ENCODE assay signal across 16 mouse cellular contexts in genomic region chr9:22748617-22749016, GRCm38 (mm10).
DNase-seq lines count a peak whose midpoint lies in the region; ATAC-seq lines count a peak whose summit lies in the region.
"Had no signal": no experiment of that assay in that cellular context is flagged by ENCODE, and none has a peak within 500 bp of the region (broad histone marks: within the 10 kb centered on the region; RNA-seq: fewer than 3 reads in every experiment).

No protein-coding gene starts in this region.

- H3K27ac ChIP-seq in heart, embryonic 11.5 days (ENCODE audit: low read depth, low read length): no peak overlapping the region
- H3K27ac ChIP-seq in hindbrain, embryonic 11.5 days (ENCODE audit: low read depth, low read length): no peak overlapping the region
- no peak overlapping the region for H3K27ac ChIP-seq in kidney, embryonic 16.5 days (ENCODE audit: low read length)
- H3K27ac ChIP-seq: hindbrain, embryonic 12.5 days; intestine, embryonic 15.5 days; limb, embryonic 15.5 days; macrophage; midbrain, embryonic 15.5 days had no signal

- no peaks in the 10 kb centered on the region for H3K27me3 ChIP-seq in heart, embryonic 11.5 days (ENCODE audit: control insufficient read depth, insufficient read depth, low read length)
- no peaks in the 10 kb centered on the region for H3K27me3 ChIP-seq in hindbrain, embryonic 11.5 days (ENCODE audit: control insufficient read depth, insufficient read depth, low read length)
- H3K27me3 ChIP-seq in kidney, embryonic 16.5 days (ENCODE audit: insufficient read depth, low read length): no peaks in the 10 kb centered on the region
- H3K27me3 ChIP-seq: hindbrain, embryonic 12.5 days; intestine, embryonic 15.5 days; limb, embryonic 15.5 days; midbrain, embryonic 15.5 days had no signal

- H3K9ac ChIP-seq in heart, embryonic 11.5 days (ENCODE audit: low read depth, low read length): no peak overlapping the region
- H3K9ac ChIP-seq in hindbrain, embryonic 11.5 days (ENCODE audit: low read depth, low read length): no peak overlapping the region
- no peak overlapping the region for H3K9ac ChIP-seq in kidney, embryonic 16.5 days (replicated peaks; ENCODE audit: low read length)
- H3K9ac ChIP-seq: hindbrain, embryonic 12.5 days; intestine, embryonic 15.5 days; limb, embryonic 15.5 days; midbrain, embryonic 15.5 days had no signal

- intact Hi-C loops in heart, postnatal 10 days (cut with DNase I): no loop called here

- ATAC-seq in heart, embryonic 11.5 days (replicated peaks; ENCODE audit: insufficient number of reproducible peaks, low FRiP score, low TSS enrichment): no peak
- no peak for ATAC-seq in hindbrain, embryonic 11.5 days (ENCODE audit: low FRiP score)
- no peak for ATAC-seq in kidney, embryonic 16.5 days (ENCODE audit: low FRiP score, low TSS enrichment)
- ATAC-seq: intestine, embryonic 15.5 days; midbrain, embryonic 15.5 days had no signal

- H3K4me3 ChIP-seq in heart, embryonic 11.5 days (ENCODE audit: low read depth, low read length): no peak overlapping the region
- H3K4me3 ChIP-seq in hindbrain, embryonic 11.5 days (ENCODE audit: low read depth, low read length): no peak overlapping the region
- H3K4me3 ChIP-seq in kidney, embryonic 16.5 days (ENCODE audit: low read length): no peak overlapping the region
- H3K4me3 ChIP-seq: hindbrain, embryonic 12.5 days; intestine, embryonic 15.5 days; limb, embryonic 15.5 days; midbrain, embryonic 15.5 days had no signal

- no peak overlapping the region for H3K4me2 ChIP-seq in heart, embryonic 11.5 days
- no peak overlapping the region for H3K4me2 ChIP-seq in hindbrain, embryonic 11.5 days (replicated peaks; ENCODE audit: low read depth, low read length)
- H3K4me2 ChIP-seq in kidney, embryonic 16.5 days (replicated peaks; ENCODE audit: low read depth, low read length): no peak overlapping the region
- H3K4me2 ChIP-seq: hindbrain, embryonic 12.5 days; intestine, embryonic 15.5 days; limb, embryonic 15.5 days; midbrain, embryonic 15.5 days had no signal

- peak; percentile 9 for DNase-seq in adrenal gland, postnatal 14 days
- no peak for DNase-seq in adrenal gland, adult 18-20 months (ENCODE audit: low spot score in 2 of 2)
- peak; percentile 20 to 29 for DNase-seq in heart, postnatal 10 days
- DNase-seq in adipocyte (ENCODE audit: low spot score): peak; percentile 77
- DNase-seq in lung, postnatal 14 days: peak; percentile 62
- no peak for DNase-seq in hindbrain, embryonic 11.5 days (ENCODE audit: low spot score)
- DNase-seq: cerebellum, adult 11-12 months; kidney, postnatal 36 days; right cerebral cortex, postnatal 4 days had no signal

- H3K36me3 ChIP-seq in heart, embryonic 11.5 days (ENCODE audit: control insufficient read depth, insufficient read depth, low read length): no peaks in the 10 kb centered on the region
- H3K36me3 ChIP-seq in hindbrain, embryonic 11.5 days (ENCODE audit: control insufficient read depth, insufficient read depth, low read length): no peaks in the 10 kb centered on the region
- no peaks in the 10 kb centered on the region for H3K36me3 ChIP-seq in kidney, embryonic 16.5 days (ENCODE audit: insufficient read depth, low read length)
- H3K36me3 ChIP-seq: hindbrain, embryonic 12.5 days; intestine, embryonic 15.5 days; limb, embryonic 15.5 days; midbrain, embryonic 15.5 days had no signal

- 88% methylated on average over 2 of the region's 2 CpGs for WGBS in heart, embryonic 11.5 days (ENCODE audit: insufficient replicate concordance)
- 90% methylated on average over 2 of the region's 2 CpGs for WGBS in hindbrain, embryonic 11.5 days
- WGBS in kidney, embryonic 16.5 days: 64% methylated on average over 2 of the region's 2 CpGs

- H3K9me3 ChIP-seq in heart, embryonic 11.5 days (replicated peaks; ENCODE audit: control insufficient read depth, low read length): no peaks in the 10 kb centered on the region; the same call in 1 of the 2 replicates
- no peaks in the 10 kb centered on the region for H3K9me3 ChIP-seq in hindbrain, embryonic 11.5 days (ENCODE audit: control insufficient read depth, low read length)
- peaks cover 5% of the 10 kb centered on the region for H3K9me3 ChIP-seq in kidney, embryonic 16.5 days (ENCODE audit: low read length)
- H3K9me3 ChIP-seq: hindbrain, embryonic 12.5 days; intestine, embryonic 15.5 days; limb, embryonic 15.5 days; midbrain, embryonic 15.5 days had no signal

- peaks cover 7% of the 10 kb centered on the region; the same call in 1 of the 2 replicates for H3K4me1 ChIP-seq in heart, embryonic 11.5 days (ENCODE audit: control insufficient read depth, insufficient read depth, low read length)
- no peaks in the 10 kb centered on the region for H3K4me1 ChIP-seq in hindbrain, embryonic 11.5 days (replicated peaks; ENCODE audit: control insufficient read depth, insufficient read depth, low read length)
- H3K4me1 ChIP-seq in kidney, embryonic 16.5 days (ENCODE audit: insufficient read depth, low read length): no peaks in the 10 kb centered on the region
- H3K4me1 ChIP-seq: hindbrain, embryonic 12.5 days; intestine, embryonic 15.5 days; midbrain, embryonic 15.5 days had no signal

Comparison
In these comparisons a context has a peak if more than half of its experiments do, and no peak if none do; other contexts are left out.
1. DNase-seq: peak in adrenal gland, postnatal 14 days (single experiment), heart, postnatal 10 days (2 of 2), adipocyte (single experiment) and lung, postnatal 14 days (single experiment); none in adrenal gland, adult 18-20 months (0 of 2) and hindbrain, embryonic 11.5 days (single experiment).